Mouse (Mus musculus) erythroblast, embryonic 14.5 days (primary cell): Measurements from ENCODE around the gene Ighmbp2.

Experiments
- GATA1 ChIP-seq: IDR thresholded peaks from 2 replicates; pipeline ENCODE4 v1.6.1; 2012; ENCODE audit warnings: low read length, inconsistent platforms, mixed read lengths
- TAL1 ChIP-seq: IDR thresholded peaks from 3 replicates; pipeline ENCODE4 v1.6.1; 2012; ENCODE audit warnings: low read length, inconsistent platforms, mixed read lengths

GRCm38 (mm10) chr19:3261336-3261735 is 21.5 kb downstream of the Ighmbp2 start:
- TF ChIP-seq TAL1 (no peak), GATA1 (no peak)
